In genomic region chr2:129297589-129297982, GRCm38 (mm10) we compare ENCODE assay signal across 8 mouse cellular contexts. TPM values are rescaled to one million over a fixed set of nuclear protein-coding genes. Genes with fewer than 3 reads are reported as not detected.
A peak's percentile ranks its signal among the peaks of the same experiment; 100 is the strongest.
DNase-seq lines count a peak whose midpoint lies in the region; ATAC-seq and TF ChIP-seq lines count a peak whose summit lies in the region.
"Had no signal": no experiment of that assay in that cellular context is flagged by ENCODE, and none has a peak within 500 bp of the region (broad histone marks: within the 10 kb centered on the region; RNA-seq: fewer than 3 reads in every experiment).

No protein-coding gene starts in this region.

- no peaks in the 10 kb centered on the region for H3K27me3 ChIP-seq in heart, embryonic 12.5 days (replicated peaks)
- no peaks in the 10 kb centered on the region for H3K27me3 ChIP-seq in liver, adult 2 months (ENCODE audit: control insufficient read depth, insufficient read depth, low read length)
- no peaks in the 10 kb centered on the region for H3K27me3 ChIP-seq in neural tube, embryonic 15.5 days (replicated peaks)

- no peaks in the 10 kb centered on the region for H3K79me2 ChIP-seq in liver, adult 2 months (ENCODE audit: control insufficient read depth, insufficient read depth, low read length)

- H3K9me3 ChIP-seq in heart, embryonic 12.5 days (replicated peaks), result no peaks in the 10 kb centered on the region
- no peaks in the 10 kb centered on the region for H3K9me3 ChIP-seq in neural tube, embryonic 15.5 days (replicated peaks)

- H3K4me1 ChIP-seq in heart, embryonic 12.5 days (replicated peaks), result peaks cover 18% of the 10 kb centered on the region
- H3K4me1 ChIP-seq in liver, adult 2 months (ENCODE audit: control insufficient read depth, insufficient read depth, low read length), result peaks cover 4% of the 10 kb centered on the region
- H3K4me1 ChIP-seq in neural tube, embryonic 15.5 days, result peaks cover 11% of the 10 kb centered on the region

- TF ChIP-seq POLR2A in liver, adult 2 months (IDR thresholded peaks at IDR 0.05; ENCODE audit: extremely low read depth, insufficient read depth, low read length), result no peak

- 3% methylated on average over 10 of the region's 10 CpGs for WGBS in heart, embryonic 12.5 days
- WGBS in liver, adult 2 months, result 4% methylated on average over 10 of the region's 10 CpGs
- under 1% methylated on average over 10 of the region's 10 CpGs for WGBS in neural tube, embryonic 15.5 days

- peak; percentile 58 for ATAC-seq in heart, embryonic 12.5 days (ENCODE audit: insufficient number of reproducible peaks, low FRiP score)
- ATAC-seq in neural tube, embryonic 15.5 days (ENCODE audit: low FRiP score), result peak; percentile 86

- peak overlapping the region; percentile 86 for H3K4me2 ChIP-seq in heart, embryonic 12.5 days
- H3K4me2 ChIP-seq in neural tube, embryonic 15.5 days, result peak overlapping the region; percentile 95

- H3K36me3 ChIP-seq in heart, embryonic 12.5 days, result peaks cover 15% of the 10 kb centered on the region
- peaks cover 4% of the 10 kb centered on the region for H3K36me3 ChIP-seq in liver, adult 2 months (ENCODE audit: control insufficient read depth, insufficient read depth, low read length)
- H3K36me3 ChIP-seq in neural tube, embryonic 15.5 days, result no peaks in the 10 kb centered on the region

- H3K27ac ChIP-seq in heart, embryonic 12.5 days (ENCODE audit: poor library complexity, severe bottlenecking), result peak overlapping the region; percentile 89
- H3K27ac ChIP-seq in liver, adult 2 months (replicated peaks; ENCODE audit: insufficient read depth, low read depth, low read length), result peak overlapping the region; percentile 33
- H3K27ac ChIP-seq in neural tube, embryonic 15.5 days (replicated peaks), result peak overlapping the region; percentile 97

- H3K9ac ChIP-seq in heart, embryonic 12.5 days, result peak overlapping the region; percentile 75
- H3K9ac ChIP-seq in liver, adult 2 months (ENCODE audit: low read depth, low read length), result peak overlapping the region; percentile 59
- peak overlapping the region; percentile 80 for H3K9ac ChIP-seq in neural tube, embryonic 15.5 days (replicated peaks)

- DNase-seq in right cerebral cortex, postnatal 14 days, result peak; percentile 13
- no peak for DNase-seq in right cerebral cortex, postnatal 25 days
- peak; percentile 34 for DNase-seq in embryo, embryonic 11.5 days (ENCODE audit: low read depth, low spot score)
- no peak for DNase-seq in liver, adult 2 months (ENCODE audit: extremely low read depth, low read depth, low spot score)
- DNase-seq in cerebellum, adult 11 months, result no peak

- no peak for TF ChIP-seq CTCF in liver, adult 2 months (IDR thresholded peaks at IDR 0.05; ENCODE audit: low read depth, low read length)

- peak overlapping the region; percentile 97 for H3K4me3 ChIP-seq in heart, embryonic 12.5 days
- H3K4me3 ChIP-seq in liver, adult 2 months (ENCODE audit: insufficient read depth, low read depth, low read length), result peak overlapping the region; percentile 53
- H3K4me3 ChIP-seq in neural tube, embryonic 15.5 days (replicated peaks), result peak overlapping the region; percentile 79

RNA-seq across cellular contexts. Expression of gene Ckap2l, which starts 0.6 kb away (rescaled TPM):
- 47.3 and 51.6 TPM in 2 replicates for polyA plus RNA-seq in heart, embryonic 12.5 days (2016; fragmentation: Nextera tagmentation; extraction: Ambion mirVana)
- 0.09 and 0.60 TPM in 2 replicates for total RNA-seq in liver, adult 2 months (2014; rRNA removed)
- 0.04 TPM in 1 of 2 replicates, not detected in the other for polyA plus RNA-seq in liver, adult 2 months (2012; rRNA removed)
- polyA plus RNA-seq in neural tube, embryonic 15.5 days (2015; fragmentation: Nextera tagmentation; extraction: Ambion mirVana), result 5.8 and 14.6 TPM in 2 replicates
- total RNA-seq: gastrocnemius, adult 8-10 months had no signal

RNA-seq across cellular contexts. Expression of gene Il1a, which starts 12.2 kb away (rescaled TPM):
- not detected in 2 replicates for polyA plus RNA-seq in heart, embryonic 12.5 days (2016; fragmentation: Nextera tagmentation; extraction: Ambion mirVana)
- total RNA-seq in liver, adult 2 months (2014; rRNA removed), result 3.7 and 4.2 TPM in 2 replicates
- polyA plus RNA-seq in liver, adult 2 months (2012; rRNA removed), result 0.36 and 1.0 TPM in 2 replicates
- polyA plus RNA-seq in neural tube, embryonic 15.5 days (2015; fragmentation: Nextera tagmentation; extraction: Ambion mirVana), result 0.20 and 0.36 TPM in 2 replicates
- total RNA-seq: gastrocnemius, adult 8-10 months had no signal

Comparison
In these comparisons a context has a peak if more than half of its experiments do, and no peak if none do; other contexts are left out.
1. DNase-seq: peak in right cerebral cortex, postnatal 14 days (single experiment) and embryo, embryonic 11.5 days (single experiment); none in right cerebral cortex, postnatal 25 days (single experiment), liver, adult 2 months (single experiment) and cerebellum, adult 11 months (single experiment).
2. H3K27ac ChIP-seq: peak in every context shown above with its lines; median percentile 97 in neural tube, embryonic 15.5 days; 89 in heart, embryonic 12.5 days; 33 in liver, adult 2 months.
3. Peak in every context shown above with its lines, with median percentiles within 50 percentile points of each other: H3K4me3 ChIP-seq and H3K9ac ChIP-seq.